Comparison of ENCODE assay signal across 22 mouse cellular contexts in genomic region chr2:29617341-29617740, GRCm38 (mm10). TPM values are rescaled to one million over a fixed set of nuclear protein-coding genes. Genes with fewer than 3 reads are reported as not detected.
A peak's percentile ranks its signal among the peaks of the same experiment; 100 is the strongest.
DNase-seq lines count a peak whose midpoint lies in the region; ATAC-seq and TF ChIP-seq lines count a peak whose summit lies in the region.
"Had no signal": no experiment of that assay in that cellular context is flagged by ENCODE, and none has a peak within 500 bp of the region (broad histone marks: within the 10 kb centered on the region; RNA-seq: fewer than 3 reads in every experiment).

No protein-coding gene starts in this region.

- peaks cover 27% of the 10 kb centered on the region for H3K79me2 ChIP-seq in CH12.LX (replicated peaks; ENCODE audit: control insufficient read depth, extremely low read depth, insufficient read depth, poor library complexity, severe bottlenecking)

- WGBS in heart, embryonic 10.5 days, result 88% methylated on average over 1 of the region's 1 CpGs
- 91% methylated on average over 1 of the region's 1 CpGs for WGBS in midbrain, embryonic 11.5 days
- 89% methylated on average over 1 of the region's 1 CpGs for WGBS in midbrain, embryonic 13.5 days

- ATAC-seq in midbrain, embryonic 11.5 days (ENCODE audit: low FRiP score), result no peak
- no peak for ATAC-seq in midbrain, embryonic 13.5 days
- ATAC-seq: activated CD4-positive, CD25-positive, alpha-beta regulatory T cell, adult 4 months; CD4-positive, CD25-positive, alpha-beta regulatory T cell, adult 4 months; Patski had no signal

- no peak overlapping the region for H3K27ac ChIP-seq in heart, embryonic 10.5 days
- H3K27ac ChIP-seq in midbrain, embryonic 11.5 days (ENCODE audit: low read depth, low read length), result no peak overlapping the region
- no peak overlapping the region for H3K27ac ChIP-seq in midbrain, embryonic 13.5 days
- no peak overlapping the region for H3K27ac ChIP-seq in CH12.LX (ENCODE audit: insufficient read depth, low read depth)

- in situ Hi-C loops in CH12.LX (cut with MboI; ENCODE audit: low pct_ligation_motif_present, low pct_unique_long_range_greater_than_20kb, low sequenced_read_pairs), result no loop called here

- dilution Hi-C loops in CH12.LX (cut with MboI; ENCODE audit: extremely low pct_ligation_motif_present, extremely low pct_unique_long_range_greater_than_20kb, low sequenced_read_pairs), result no loop called here

- TF ChIP-seq POLR2A in CH12.LX (IDR thresholded peaks at IDR 0.05; ENCODE audit: low read depth, low read length), result no peak

- TF ChIP-seq EP300 in CH12.LX (IDR thresholded peaks at IDR 0.05; ENCODE audit: low read length), result no peak

- H3K4me2 ChIP-seq in midbrain, embryonic 11.5 days, result no peak overlapping the region
- no peak overlapping the region for H3K4me2 ChIP-seq in midbrain, embryonic 13.5 days (replicated peaks)
- no peak overlapping the region for H3K4me2 ChIP-seq in CH12.LX (ENCODE audit: insufficient read depth, low read depth, poor library complexity, severe bottlenecking)

- no peak overlapping the region for H3K9ac ChIP-seq in midbrain, embryonic 11.5 days (ENCODE audit: low read length)
- no peak overlapping the region for H3K9ac ChIP-seq in midbrain, embryonic 13.5 days (replicated peaks)
- H3K9ac ChIP-seq in CH12.LX (ENCODE audit: insufficient read depth, low read depth), result no peak overlapping the region

- H3K27me3 ChIP-seq in heart, embryonic 10.5 days (ENCODE audit: insufficient read depth, poor library complexity, severe bottlenecking), result no peaks in the 10 kb centered on the region
- no peaks in the 10 kb centered on the region for H3K27me3 ChIP-seq in midbrain, embryonic 11.5 days (ENCODE audit: control insufficient read depth, insufficient read depth, low read length)
- no peaks in the 10 kb centered on the region for H3K27me3 ChIP-seq in midbrain, embryonic 13.5 days
- peaks cover under 1% of the 10 kb centered on the region for H3K27me3 ChIP-seq in CH12.LX (replicated peaks)
- H3K27me3 ChIP-seq: Patski had no signal

- H3K4me3 ChIP-seq in heart, embryonic 10.5 days, result no peak overlapping the region
- no peak overlapping the region for H3K4me3 ChIP-seq in midbrain, embryonic 11.5 days (ENCODE audit: low read depth, low read length)
- H3K4me3 ChIP-seq in midbrain, embryonic 13.5 days (replicated peaks), result no peak overlapping the region
- no peak overlapping the region for H3K4me3 ChIP-seq in CH12.LX (replicated peaks in 1 of 3; ENCODE audit: low read depth in 2 of 3, low read length in 2 of 3, poor library complexity in 1 of 3)

- peak; percentile 52 for DNase-seq in heart, adult 11 months
- DNase-seq in heart, embryonic 10.5 days (ENCODE audit: low spot score), result no peak
- peak; percentile 62 for DNase-seq in midbrain, embryonic 11.5 days (ENCODE audit: low spot score, missing footprints)
- DNase-seq in right cerebral cortex, postnatal 25 days, result peak; percentile 1
- no peak for DNase-seq in right cerebral cortex, adult 18-20 months
- DNase-seq in CH12.LX (ENCODE audit: extremely low read depth), result no peak
- DNase-seq in testis, postnatal 10 days (ENCODE audit: low spot score), result no peak
- DNase-seq: adrenal gland, adult 2 months; adrenal gland, adult 8-10 months; adrenal gland, postnatal 10 days; adrenal gland, postnatal 14 days; adrenal gland, postnatal 25 days; adrenal gland, postnatal 36 days; B cell, adult 2 months; cerebellum, adult 11 months; cerebellum, adult 11-12 months; cerebellum, adult 18-20 months had no signal

- TF ChIP-seq RAD21 in CH12.LX (IDR thresholded peaks at IDR 0.05; ENCODE audit: low read depth, low read length), result no peak

- H3K36me3 ChIP-seq in heart, embryonic 10.5 days, result no peaks in the 10 kb centered on the region
- no peaks in the 10 kb centered on the region for H3K36me3 ChIP-seq in midbrain, embryonic 11.5 days (ENCODE audit: control insufficient read depth, insufficient read depth, low read length)
- no peaks in the 10 kb centered on the region for H3K36me3 ChIP-seq in midbrain, embryonic 13.5 days
- peaks cover 0 to 3% of the 10 kb centered on the region in 2 experiments for H3K36me3 ChIP-seq in CH12.LX (replicated peaks in 1 of 2; ENCODE audit: control insufficient read depth in 1 of 2, insufficient read depth in 1 of 2, low read length in 1 of 2)

- H3K9me3 ChIP-seq in heart, embryonic 10.5 days, result no peaks in the 10 kb centered on the region
- H3K9me3 ChIP-seq in midbrain, embryonic 11.5 days (ENCODE audit: control insufficient read depth, low read length), result no peaks in the 10 kb centered on the region
- no peaks in the 10 kb centered on the region for H3K9me3 ChIP-seq in midbrain, embryonic 13.5 days
- no peaks in the 10 kb centered on the region for H3K9me3 ChIP-seq in CH12.LX (replicated peaks; ENCODE audit: low read length)
- H3K9me3 ChIP-seq: G1E had no signal

- no peak for TF ChIP-seq CTCF in CH12.LX (conservative IDR thresholded peaks at IDR 0.05 in 1 of 2, IDR thresholded peaks at IDR 0.05 in 1 of 2; ENCODE audit: low read depth in 2 of 2, low read length in 2 of 2)

- H3K4me1 ChIP-seq in heart, embryonic 10.5 days, result peaks cover 20% of the 10 kb centered on the region
- peaks cover 13% of the 10 kb centered on the region for H3K4me1 ChIP-seq in midbrain, embryonic 11.5 days (ENCODE audit: control insufficient read depth, insufficient read depth, low read length)
- H3K4me1 ChIP-seq in midbrain, embryonic 13.5 days (replicated peaks), result peaks cover 20% of the 10 kb centered on the region
- peaks cover 9 to 17% of the 10 kb centered on the region in 2 experiments for H3K4me1 ChIP-seq in CH12.LX (ENCODE audit: control insufficient read depth in 1 of 2, insufficient read depth in 2 of 2)

TF ChIP-seq in CH12.LX, 34 proteins besides CTCF, POLR2A, EP300 and RAD21:
- TF ChIP-seq ZNF384 (IDR thresholded peaks at IDR 0.05; ENCODE audit: low read depth, low read length) (peak; percentile 64; the same call in 1 of the 2 replicates), GABPA (IDR thresholded peaks at IDR 0.05; ENCODE audit: insufficient replicate concordance, low read depth, low read length) (no peak)

RNA-seq across cellular contexts. Expression of gene Rapgef1, which starts 2.2 kb away (rescaled TPM):
- polyA plus RNA-seq in heart, embryonic 10.5 days (2016; fragmentation: Nextera tagmentation; extraction: Ambion mirVana), result 11.2 and 13.4 TPM in 2 replicates
- 12.4 and 15.6 TPM in 2 replicates for polyA plus RNA-seq in midbrain, embryonic 11.5 days (2014; fragmentation: Nextera tagmentation; extraction: Ambion mirVana)
- 16.7 and 19.8 TPM in 2 replicates for polyA plus RNA-seq in midbrain, embryonic 13.5 days (2015; fragmentation: Nextera tagmentation; extraction: Ambion mirVana)
- total RNA-seq in CH12.LX (2012; rRNA removed) (149 and 185 TPM in 2 replicates), CH12.LX (2014; rRNA removed) (84.0 and 86.5 TPM in 2 replicates)
- 143 and 170 TPM in 2 replicates for polyA plus RNA-seq in CH12.LX (2012; ENCODE audit: insufficient read length, low read depth)

Comparison
In these comparisons a context has a peak if more than half of its experiments do, and no peak if none do; other contexts are left out.
1. DNase-seq: peak in heart, adult 11 months (single experiment), midbrain, embryonic 11.5 days (single experiment) and right cerebral cortex, postnatal 25 days (single experiment); none in heart, embryonic 10.5 days (single experiment), right cerebral cortex, adult 18-20 months (single experiment), CH12.LX (single experiment) and testis, postnatal 10 days (single experiment).